Mouse (Mus musculus): ENCODE measurements at regions not wholly inside any gene's neighbourhood (a gene's known extent, or its start where the extent isn't known, plus 50 kb on each side); places are given as distances from the start of the nearest gene placed in this dataset.
A peak's percentile ranks its signal among the peaks of the same experiment; 100 is the strongest.

- DNase-seq (ENCODE audit: extremely low spot score in 1 of 2, low spot score in 1 of 2) = no peak
These were observed 3638.1 kb upstream of the Gm7489 start for GRCm38 (mm10) chr15:50246418-50247186.

GRCm38 (mm10) chr15:50260057-50260456 lies 3624.6 kb upstream of the Gm7489 start:
- no peak for DNase-seq (ENCODE audit: extremely low spot score in 1 of 2, low spot score in 1 of 2)

- DNase-seq (ENCODE audit: extremely low spot score in 1 of 2, low spot score in 1 of 2) = peak; percentile 45 to 88
These were observed 3623.3 kb upstream of the Gm7489 start for GRCm38 (mm10) chr15:50261245-50261872.

GRCm38 (mm10) chr15:50267542-50267941 lies 3617.2 kb upstream of the Gm7489 start:
- no peak for DNase-seq (ENCODE audit: extremely low spot score in 1 of 2, low spot score in 1 of 2)

- no peak for DNase-seq (ENCODE audit: extremely low spot score in 1 of 2, low spot score in 1 of 2)
These were observed 3613.1 kb upstream of the Gm7489 start for GRCm38 (mm10) chr15:50271646-50272045.

- no peak for DNase-seq (ENCODE audit: extremely low spot score in 1 of 2, low spot score in 1 of 2)
These were observed 3602.1 kb upstream of the Gm7489 start for GRCm38 (mm10) chr15:50282576-50282975.

- DNase-seq (ENCODE audit: extremely low spot score in 1 of 2, low spot score in 1 of 2) = no peak
These were observed 3601.2 kb upstream of the Gm7489 start for GRCm38 (mm10) chr15:50283491-50283890.

- DNase-seq (ENCODE audit: extremely low spot score in 1 of 2, low spot score in 1 of 2) = no peak
These were observed 3582.9 kb upstream of the Gm7489 start for GRCm38 (mm10) chr15:50301831-50302230.

- DNase-seq (ENCODE audit: extremely low spot score in 1 of 2, low spot score in 1 of 2) = no peak
These were observed 3580.6 kb upstream of the Gm7489 start for GRCm38 (mm10) chr15:50304085-50304484.

GRCm38 (mm10) chr15:50320796-50321195 lies 3563.9 kb upstream of the Gm7489 start:
- DNase-seq (ENCODE audit: extremely low spot score in 1 of 2, low spot score in 1 of 2) = no peak

- DNase-seq (ENCODE audit: extremely low spot score in 1 of 2, low spot score in 1 of 2) = no peak
These were observed 3539.2 kb upstream of the Gm7489 start for GRCm38 (mm10) chr15:50345536-50345935.

GRCm38 (mm10) chr15:50346953-50347352 lies 3537.8 kb upstream of the Gm7489 start:
- DNase-seq (ENCODE audit: extremely low spot score in 1 of 2, low spot score in 1 of 2) = no peak

GRCm38 (mm10) chr15:50360033-50360988 lies 3524.4 kb upstream of the Gm7489 start:
- no peak for DNase-seq (ENCODE audit: extremely low spot score in 1 of 2, low spot score in 1 of 2)

GRCm38 (mm10) chr15:50361334-50361733 lies 3523.4 kb upstream of the Gm7489 start:
- DNase-seq (ENCODE audit: extremely low spot score in 1 of 2, low spot score in 1 of 2) = no peak

- no peak for DNase-seq (ENCODE audit: extremely low spot score in 1 of 2, low spot score in 1 of 2)
These were observed 3522.8 kb upstream of the Gm7489 start for GRCm38 (mm10) chr15:50361751-50362507.

- DNase-seq (ENCODE audit: extremely low spot score in 1 of 2, low spot score in 1 of 2) = no peak
These were observed 3484.5 kb upstream of the Gm7489 start for GRCm38 (mm10) chr15:50400006-50400781.

- no peak for DNase-seq (ENCODE audit: extremely low spot score in 1 of 2, low spot score in 1 of 2)
These were observed 3483.3 kb upstream of the Gm7489 start for GRCm38 (mm10) chr15:50401386-50401785.

GRCm38 (mm10) chr15:50402551-50402950 lies 3482.2 kb upstream of the Gm7489 start:
- DNase-seq (ENCODE audit: extremely low spot score in 1 of 2, low spot score in 1 of 2) = no peak

- no peak for DNase-seq (ENCODE audit: extremely low spot score in 1 of 2, low spot score in 1 of 2)
These were observed 3480.8 kb upstream of the Gm7489 start for GRCm38 (mm10) chr15:50403883-50404282.

- DNase-seq (ENCODE audit: extremely low spot score in 1 of 2, low spot score in 1 of 2) = no peak
These were observed 3475.7 kb upstream of the Gm7489 start for GRCm38 (mm10) chr15:50408985-50409384.
